Mouse (Mus musculus) liver, embryonic 16.5 days (tissue): ENCODE measurements around the gene Eno2. TPM values are rescaled to one million over a fixed set of nuclear protein-coding genes. Genes with fewer than 3 reads are reported as not detected.

ENCODE experiments used
- ATAC-seq: fragments of 200-750 bp; cut with Nextera tagmentation; 2 replicates; pipeline ENCODE4 v1.8.0; 2017; ENCODE audit warnings: low read depth, mild to moderate bottlenecking, moderate number of reproducible peaks, moderate library complexity
- H3K27ac ChIP-seq: fragments of 300-500 bp; sonication (generic); 2 replicates; pipeline ENCODE4 v1.5.1; 2014; ENCODE audit warnings: mild to moderate bottlenecking, low read length
- H3K27me3 ChIP-seq: fragments of 300-500 bp; sonication (generic); 2 replicates; pipeline ENCODE4 v1.6.1; 2014; ENCODE audit warnings: low read depth, low read length, mixed read lengths; ENCODE audit not compliant: control insufficient read depth, insufficient read depth
- H3K36me3 ChIP-seq: fragments of 300-500 bp; sonication (generic); 2 replicates; pipeline ENCODE4 v1.6.1; 2014; ENCODE audit warnings: mild to moderate bottlenecking; ENCODE audit not compliant: control insufficient read depth, insufficient read depth
- H3K4me1 ChIP-seq: fragments of 300-500 bp; sonication (generic); 2 replicates; pipeline ENCODE4 v1.6.1; 2014; ENCODE audit warnings: low read depth, low read length, mixed read lengths; ENCODE audit not compliant: control insufficient read depth
- H3K4me2 ChIP-seq: fragments of 300-500 bp; sonication (generic); 2 replicates; pipeline ENCODE4 v1.6.1; 2014; ENCODE audit warnings: low read depth, low read length, mixed read lengths
- H3K4me3 ChIP-seq: fragments of 300-500 bp; sonication (generic); 2 replicates; pipeline ENCODE4 v1.5.1; 2014; ENCODE audit warnings: low read depth, mild to moderate bottlenecking, low read length
- H3K9ac ChIP-seq: fragments of 300-500 bp; sonication (generic); 2 replicates; pipeline ENCODE4 v1.6.1; 2014; ENCODE audit warnings: low read depth, low read length
- H3K9me3 ChIP-seq: fragments of 300-500 bp; sonication (generic); replicated peaks from 2 replicates; pipeline ENCODE4 v1.6.1; 2016; ENCODE audit warnings: low read length; ENCODE audit not compliant: control insufficient read depth
- WGBS: fragments of 180-500 bp; shearing (Covaris S2); extraction: QIAGEN DNeasy Blood & Tissue Kit; methylation state at CpG from one replicate; pipeline ENCODE4 v1.1.7; 2014; ENCODE audit not compliant: insufficient replicate concordance; 5-methylcytosine and 5-hydroxymethylcytosine counted together
- polyA plus RNA-seq: library from polyadenylated mRNA; unstranded; fragments of >200 nt; fragmentation: Nextera tagmentation; extraction: Ambion mirVana; gene quantifications from 2 replicates; pipeline ENCODE4 v1.2.1, GENCODE M21; 2015

Gene Eno2
- polyA plus RNA-seq, 1 experiment from 2014 or later: 0.40 TPM

- WGBS: 54% methylated on average over 5 of the region's 5 CpGs
- H3K4me3 ChIP-seq: no peak overlapping the region
- no peaks in the 10 kb centered on the region for H3K9me3 ChIP-seq
- H3K27ac ChIP-seq: no peak overlapping the region
- peaks cover 48% of the 10 kb centered on the region for H3K27me3 ChIP-seq
- H3K4me1 ChIP-seq: peaks cover 6% of the 10 kb centered on the region
- no peaks in the 10 kb centered on the region for H3K36me3 ChIP-seq
- no peak overlapping the region for H3K4me2 ChIP-seq
- no peak overlapping the region for H3K9ac ChIP-seq
- no peak for ATAC-seq
These were observed 11.3 kb downstream of the Eno2 start for GRCm38 (mm10) chr6:124757909-124758848.

GRCm38 (mm10) chr6:124757351-124757880 is 12.1 kb downstream of the Eno2 start:
- H3K4me2 ChIP-seq: peak overlapping the region; percentile 70
- H3K9me3 ChIP-seq: no peaks in the 10 kb centered on the region
- H3K27me3 ChIP-seq: peaks cover 48% of the 10 kb centered on the region
- no peak for ATAC-seq
- no peak overlapping the region for H3K9ac ChIP-seq
- H3K4me1 ChIP-seq: peaks cover 6% of the 10 kb centered on the region
- H3K27ac ChIP-seq: no peak overlapping the region
- no peaks in the 10 kb centered on the region for H3K36me3 ChIP-seq
- peak overlapping the region; percentile 65 for H3K4me3 ChIP-seq
- 30% methylated on average over 5 of the region's 5 CpGs for WGBS

GRCm38 (mm10) chr6:124756652-124757350 is 12.7 kb downstream of the Eno2 start:
- Histone ChIP-seq H3K4me1 (peaks cover 6% of the 10 kb centered on the region), H3K4me3 (peak overlapping the region; percentile 65), H3K9me3 (no peaks in the 10 kb centered on the region), H3K4me2 (peak overlapping the region; percentile 70), H3K36me3 (no peaks in the 10 kb centered on the region), H3K27ac (peak overlapping the region; percentile 67), H3K27me3 (peaks cover 48% of the 10 kb centered on the region), H3K9ac (peak overlapping the region; percentile 65)
- ATAC-seq: peak; percentile 54
- 2% methylated on average over 52 of the region's 54 CpGs for WGBS

- no peaks in the 10 kb centered on the region for H3K36me3 ChIP-seq
- H3K9me3 ChIP-seq: no peaks in the 10 kb centered on the region
- peaks cover 48% of the 10 kb centered on the region for H3K27me3 ChIP-seq
- peak within 1 kb of the TSS; percentile 67 for H3K27ac ChIP-seq
- H3K4me1 ChIP-seq: peaks cover 6% of the 10 kb centered on the region
- under 1% methylated on average over 62 of the region's 100 CpGs for WGBS
- H3K4me3 ChIP-seq: peak within 1 kb of the TSS; percentile 65
- ATAC-seq: peak; percentile 69
- H3K4me2 ChIP-seq: peak within 1 kb of the TSS; percentile 70
- H3K9ac ChIP-seq: peak within 1 kb of the TSS; percentile 65
These were observed 13.5 kb downstream of the Eno2 start, which contains the start of the genes Gm45234 and Atn1 for GRCm38 (mm10) chr6:124755831-124756595. TSS of gene Gm45234 (minus strand) at chr6:124756021. TSS of gene Atn1 (minus strand) at chr6:124756524.

- Histone ChIP-seq H3K27me3 (peaks cover 48% of the 10 kb centered on the region), H3K4me1 (peaks cover 6% of the 10 kb centered on the region), H3K36me3 (no peaks in the 10 kb centered on the region), H3K9me3 (no peaks in the 10 kb centered on the region), H3K4me3 (peak overlapping the region; percentile 65), H3K9ac (peak overlapping the region; percentile 65; the same call in 1 of the 2 replicates), H3K4me2 (peak overlapping the region; percentile 70), H3K27ac (no peak overlapping the region)
- WGBS: 21% methylated on average over 3 of the region's 3 CpGs
- ATAC-seq: no peak
These were observed 14.2 kb downstream of the Eno2 start for GRCm38 (mm10) chr6:124755306-124755705.

GRCm38 (mm10) chr6:124753861-124754260 is 15.6 kb downstream of the Eno2 start:
- Histone ChIP-seq H3K4me3 (no peak overlapping the region), H3K9ac (no peak overlapping the region), H3K9me3 (no peaks in the 10 kb centered on the region), H3K27ac (no peak overlapping the region), H3K36me3 (no peaks in the 10 kb centered on the region), H3K4me1 (peaks cover 6% of the 10 kb centered on the region), H3K4me2 (no peak overlapping the region), H3K27me3 (peaks cover 48% of the 10 kb centered on the region)
- ATAC-seq: no peak
- WGBS: 62% methylated on average over 2 of the region's 2 CpGs

GRCm38 (mm10) chr6:124750405-124750804 is 19.1 kb downstream of the Eno2 start:
- WGBS: 66% methylated on average over 8 of the region's 8 CpGs
- H3K9ac ChIP-seq: no peak overlapping the region
- H3K4me2 ChIP-seq: no peak overlapping the region
- H3K4me3 ChIP-seq: no peak overlapping the region
- H3K4me1 ChIP-seq: peaks cover 10% of the 10 kb centered on the region
- no peak for ATAC-seq
- H3K27ac ChIP-seq: no peak overlapping the region
- peaks cover 15% of the 10 kb centered on the region for H3K27me3 ChIP-seq
- H3K9me3 ChIP-seq: no peaks in the 10 kb centered on the region
- H3K36me3 ChIP-seq: no peaks in the 10 kb centered on the region
